ENCODE assay signal across 10 mouse cellular contexts in genomic region chr6:83473240-83473639, GRCm38 (mm10). TPM values are rescaled to one million over a fixed set of nuclear protein-coding genes. Genes with fewer than 3 reads are reported as not detected.
DNase-seq lines count a peak whose midpoint lies in the region; ATAC-seq and TF ChIP-seq lines count a peak whose summit lies in the region.
"Had no signal": no experiment of that assay in that cellular context is flagged by ENCODE, and none has a peak within 500 bp of the region (broad histone marks: within the 10 kb centered on the region; RNA-seq: fewer than 3 reads in every experiment).

No protein-coding gene starts in this region.

- intact Hi-C loops in gastrocnemius, adult 2 months (cut with DNase I) = no loop called here

- H3K36me3 ChIP-seq in intestine, embryonic 15.5 days = no peaks in the 10 kb centered on the region
- H3K36me3 ChIP-seq in forebrain, embryonic 10.5 days (replicated peaks) = peaks cover 9% of the 10 kb centered on the region; the same call in 1 of the 2 replicates
- H3K36me3 ChIP-seq: limb, embryonic 10.5 days had no signal

- no peaks in the 10 kb centered on the region for H3K27me3 ChIP-seq in intestine, embryonic 15.5 days (replicated peaks)
- no peaks in the 10 kb centered on the region for H3K27me3 ChIP-seq in forebrain, embryonic 10.5 days (ENCODE audit: poor library complexity, severe bottlenecking)

- no peaks in the 10 kb centered on the region for H3K4me1 ChIP-seq in intestine, embryonic 15.5 days (replicated peaks)
- peaks cover 8% of the 10 kb centered on the region for H3K4me1 ChIP-seq in forebrain, embryonic 10.5 days

- H3K4me3 ChIP-seq in gastrocnemius, adult 2 months = no peak overlapping the region
- no peak overlapping the region for H3K4me3 ChIP-seq in intestine, embryonic 15.5 days (replicated peaks)
- H3K4me3 ChIP-seq in forebrain, embryonic 10.5 days = no peak overlapping the region
- no peak overlapping the region for H3K4me3 ChIP-seq in layer of hippocampus, adult 2 months
- H3K4me3 ChIP-seq: limb, embryonic 10.5 days; midbrain, embryonic 10.5 days had no signal

- H3K9me3 ChIP-seq in intestine, embryonic 15.5 days = no peaks in the 10 kb centered on the region
- no peaks in the 10 kb centered on the region for H3K9me3 ChIP-seq in forebrain, embryonic 10.5 days
- H3K9me3 ChIP-seq: limb, embryonic 10.5 days; midbrain, embryonic 10.5 days had no signal

- H3K27ac ChIP-seq in gastrocnemius, adult 2 months = peak overlapping the region; percentile 58
- H3K27ac ChIP-seq in intestine, embryonic 15.5 days = no peak overlapping the region
- no peak overlapping the region for H3K27ac ChIP-seq in forebrain, embryonic 10.5 days
- H3K27ac ChIP-seq in layer of hippocampus, adult 2 months = no peak overlapping the region
- H3K27ac ChIP-seq: limb, embryonic 10.5 days; midbrain, embryonic 10.5 days had no signal

- ATAC-seq in intestine, embryonic 15.5 days = no peak
- ATAC-seq: forebrain, postnatal 0 days had no signal

- no peak for TF ChIP-seq CTCF in gastrocnemius, adult 2 months (IDR thresholded peaks at IDR 0.05)
- no peak for TF ChIP-seq CTCF in layer of hippocampus, adult 2 months (conservative IDR thresholded peaks at IDR 0.05)

- H3K4me2 ChIP-seq in intestine, embryonic 15.5 days (replicated peaks) = no peak overlapping the region

- WGBS in intestine, embryonic 15.5 days = 76% methylated on average over 9 of the region's 9 CpGs
- WGBS in forebrain, embryonic 10.5 days = 88% methylated on average over 9 of the region's 9 CpGs

- H3K9ac ChIP-seq in intestine, embryonic 15.5 days = no peak overlapping the region
- H3K9ac ChIP-seq: forebrain, postnatal 0 days had no signal

- DNase-seq in adipocyte (ENCODE audit: low spot score) = peak; percentile 77
- DNase-seq in adrenal gland, postnatal 25 days = peak; percentile 70
- DNase-seq in gastrocnemius, adult 2 months = peak; percentile 85
- DNase-seq in kidney, postnatal 4 days = peak; percentile 55 to 68
- no peak for DNase-seq in forebrain, embryonic 10.5 days (ENCODE audit: extremely low spot score, low spot score)
- DNase-seq in layer of hippocampus, adult 2 months (ENCODE audit: low spot score in 2 of 2) = no peak
- DNase-seq: forebrain, postnatal 0 days had no signal

RNA-seq across cellular contexts. Expression of gene Tet3, which starts 14.4 kb away (rescaled TPM):
- total RNA-seq in adrenal gland, postnatal 25 days (2021) = 38.5 and 52.6 TPM in 2 replicates
- 10 to 100 TPM; 16.4 to 18.0 TPM for total RNA-seq in gastrocnemius, adult 2 months (2021)
- 41.8 and 42.8 TPM in 2 replicates for polyA plus RNA-seq in intestine, embryonic 15.5 days (2015; fragmentation: Nextera tagmentation; extraction: Ambion mirVana)
- polyA plus RNA-seq in forebrain, embryonic 10.5 days (2016; fragmentation: Nextera tagmentation; extraction: Ambion mirVana) = 37.3 and 38.3 TPM in 2 replicates
- total RNA-seq in layer of hippocampus, adult 2 months (2021) = 10 to 100 TPM; 61.0 to 65.9 TPM

RNA-seq across cellular contexts. Expression of gene Dguok, which starts 33.5 kb away (rescaled TPM):
- total RNA-seq in adrenal gland, postnatal 25 days (2021) = 50.2 and 56.8 TPM in 2 replicates
- 10 to 100 TPM; 17.8 to 20.6 TPM for total RNA-seq in gastrocnemius, adult 2 months (2021)
- polyA plus RNA-seq in intestine, embryonic 15.5 days (2015; fragmentation: Nextera tagmentation; extraction: Ambion mirVana) = 68.8 and 73.3 TPM in 2 replicates
- 62.3 and 63.6 TPM in 2 replicates for polyA plus RNA-seq in forebrain, embryonic 10.5 days (2016; fragmentation: Nextera tagmentation; extraction: Ambion mirVana)
- 10 to 100 TPM; 36.8 to 38.6 TPM for total RNA-seq in layer of hippocampus, adult 2 months (2021)

Comparison
In these comparisons a context has a peak if more than half of its experiments do, and no peak if none do; other contexts are left out.
1. DNase-seq: peak in adipocyte (single experiment), adrenal gland, postnatal 25 days (single experiment), gastrocnemius, adult 2 months (single experiment) and kidney, postnatal 4 days (2 of 2); none in forebrain, embryonic 10.5 days (single experiment) and layer of hippocampus, adult 2 months (0 of 2).